Mouse (Mus musculus): ENCODE data around the gene Cntnap4. TPM values are rescaled to one million over a fixed set of nuclear protein-coding genes. Genes with fewer than 3 reads are reported as not detected.

Gene Cntnap4
- total and polyA plus RNA-seq, 3 experiments = not detected

DNA sequence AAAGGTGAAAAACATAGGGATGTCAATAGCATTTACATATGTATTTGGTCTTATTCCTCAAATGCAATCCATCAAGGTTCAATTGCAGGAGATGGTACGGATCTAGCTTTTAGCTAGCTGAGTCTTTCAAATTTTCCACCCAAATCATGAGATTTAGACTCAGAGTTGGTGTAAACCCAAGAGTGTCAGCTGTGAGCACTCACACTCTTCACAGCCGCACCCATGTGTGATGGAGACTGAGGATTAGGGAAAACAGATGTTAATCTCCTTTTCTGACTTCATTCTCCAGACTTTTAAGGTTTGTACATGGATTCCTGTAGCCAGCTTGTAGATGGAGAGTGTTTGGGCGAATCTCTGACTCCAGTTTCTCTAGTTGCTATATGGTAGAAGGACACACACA lies 147.1 kb downstream of the Cntnap4 start:
- Histone ChIP-seq H3K27ac (ENCODE audit: control insufficient read depth, low read depth, low read length) (no peak overlapping the region), H3K4me1 (ENCODE audit: control insufficient read depth in 1 of 2, insufficient read depth in 2 of 2, low read length in 2 of 2) (no peaks in the 10 kb centered on the region), H3K9me3 (replicated peaks; ENCODE audit: insufficient read depth, low read length) (no peaks in the 10 kb centered on the region), H3K36me3 (ENCODE audit: control insufficient read depth in 1 of 2, insufficient read depth in 2 of 2, low read length in 2 of 2) (no peaks in the 10 kb centered on the region), H3K9ac (ENCODE audit: control insufficient read depth, low read depth, low read length, poor library complexity, severe bottlenecking) (no peak overlapping the region), H3K79me2 (ENCODE audit: control insufficient read depth, insufficient read depth, low read length, poor library complexity) (no peaks in the 10 kb centered on the region), H3K4me3 (ENCODE audit: control insufficient read depth in 1 of 2, insufficient read depth in 1 of 2, low read depth in 2 of 2, low read length in 2 of 2) (no peak overlapping the region), H3K27me3 (ENCODE audit: control insufficient read depth in 1 of 2, insufficient read depth in 2 of 2, low read length in 2 of 2) (no peaks in the 10 kb centered on the region)
- no peak for DNase-seq (ENCODE audit: low read depth, low spot score)
- no peak for TF ChIP-seq MYB (IDR thresholded peaks at IDR 0.05; ENCODE audit: low read depth, low read length)
- TF ChIP-seq UBTF (IDR thresholded peaks at IDR 0.05; ENCODE audit: borderline replicate concordance, insufficient read depth, low read depth, low read length) = no peak
- TF ChIP-seq GABPA (IDR thresholded peaks at IDR 0.05; ENCODE audit: low read depth, low read length) = no peak
- TF ChIP-seq ELF1 (IDR thresholded peaks at IDR 0.05; ENCODE audit: low read depth, low read length) = no peak
- TF ChIP-seq POLR2AphosphoS2 (IDR thresholded peaks at IDR 0.05; ENCODE audit: low read length) = no peak
- no peak for TF ChIP-seq TCF12 (IDR thresholded peaks at IDR 0.05; ENCODE audit: low read depth, low read length)
- TF ChIP-seq ZMIZ1 (IDR thresholded peaks at IDR 0.05; ENCODE audit: low read depth, low read length) = no peak
- no peak for TF ChIP-seq CTCF (IDR thresholded peaks at IDR 0.05 in 2 of 3, conservative IDR thresholded peaks at IDR 0.05 in 1 of 3; ENCODE audit: control insufficient read depth in 1 of 3, insufficient read depth in 1 of 3, low read depth in 2 of 3, low read length in 3 of 3, poor library complexity in 1 of 3, severe bottlenecking in 1 of 3)
- TF ChIP-seq GATA1 (IDR thresholded peaks at IDR 0.05; ENCODE audit: low read depth, low read length) = no peak
- TF ChIP-seq MXI1 (IDR thresholded peaks at IDR 0.05; ENCODE audit: low read depth, low read length) = no peak
- no peak for TF ChIP-seq ETS1 (IDR thresholded peaks at IDR 0.05; ENCODE audit: low read depth, low read length)
- TF ChIP-seq NELFE (IDR thresholded peaks at IDR 0.05; ENCODE audit: low read depth, low read length) = no peak
- no peak for TF ChIP-seq TAL1 (IDR thresholded peaks at IDR 0.05; ENCODE audit: low read length)
- no peak for TF ChIP-seq CHD1 (IDR thresholded peaks at IDR 0.05; ENCODE audit: low read depth, low read length)

DNA sequence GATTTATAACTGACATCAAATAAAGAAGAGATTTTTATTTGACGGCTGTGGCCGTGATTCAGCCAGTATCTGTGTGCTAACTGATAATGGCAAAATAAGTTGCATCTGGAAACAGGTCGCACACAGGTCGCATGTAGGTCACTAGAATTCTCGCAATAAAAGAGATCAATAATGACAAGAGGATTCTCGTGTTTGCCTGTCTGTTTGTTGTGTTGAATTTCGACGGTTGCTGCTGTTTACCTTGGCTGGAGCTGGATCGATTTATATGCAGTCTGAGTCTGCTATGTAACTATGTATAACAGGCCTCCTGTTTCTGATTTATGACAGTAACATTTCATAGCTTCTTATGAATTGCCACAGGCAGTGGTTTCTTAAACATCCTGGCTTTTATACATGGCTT lies 155.1 kb downstream of the Cntnap4 start:
- H3K36me3 ChIP-seq (ENCODE audit: control insufficient read depth in 1 of 2, insufficient read depth in 2 of 2, low read length in 2 of 2) = no peaks in the 10 kb centered on the region
- no peaks in the 10 kb centered on the region for H3K79me2 ChIP-seq (ENCODE audit: control insufficient read depth, insufficient read depth, low read length, poor library complexity)
- no peak overlapping the region for H3K4me3 ChIP-seq (ENCODE audit: control insufficient read depth in 1 of 2, insufficient read depth in 1 of 2, low read depth in 2 of 2, low read length in 2 of 2)
- no peaks in the 10 kb centered on the region for H3K27me3 ChIP-seq (ENCODE audit: control insufficient read depth in 1 of 2, insufficient read depth in 2 of 2, low read length in 2 of 2)
- no peak overlapping the region for H3K9ac ChIP-seq (ENCODE audit: control insufficient read depth, low read depth, low read length, poor library complexity, severe bottlenecking)
- no peaks in the 10 kb centered on the region for H3K9me3 ChIP-seq (replicated peaks; ENCODE audit: insufficient read depth, low read length)
- TF ChIP-seq E2F4 (IDR thresholded peaks at IDR 0.05; ENCODE audit: borderline replicate concordance, low read depth, low read length) (no peak), CTCF (IDR thresholded peaks at IDR 0.05 in 2 of 3, conservative IDR thresholded peaks at IDR 0.05 in 1 of 3; ENCODE audit: control insufficient read depth in 1 of 3, insufficient read depth in 1 of 3, low read depth in 2 of 3, low read length in 3 of 3, poor library complexity in 1 of 3, severe bottlenecking in 1 of 3) (no peak), MAZ (IDR thresholded peaks at IDR 0.05; ENCODE audit: low read depth, low read length) (no peak), NELFE (IDR thresholded peaks at IDR 0.05; ENCODE audit: low read depth, low read length) (no peak), ZNF384 (IDR thresholded peaks at IDR 0.05; ENCODE audit: low read depth, low read length) (no peak), TBP (IDR thresholded peaks at IDR 0.05; ENCODE audit: low read depth, low read length) (no peak), POLR2AphosphoS2 (IDR thresholded peaks at IDR 0.05; ENCODE audit: low read length) (no peak)
- no peak for DNase-seq (ENCODE audit: low read depth, low spot score)
- no peaks in the 10 kb centered on the region for H3K4me1 ChIP-seq (ENCODE audit: control insufficient read depth in 1 of 2, insufficient read depth in 2 of 2, low read length in 2 of 2)
- H3K27ac ChIP-seq (ENCODE audit: control insufficient read depth, low read depth, low read length) = no peak overlapping the region
